Mouse (Mus musculus): ENCODE measurements at regions not wholly inside any gene's neighbourhood (a gene's known extent, or its start where the extent isn't known, plus 50 kb on each side); places are given as distances from the start of the nearest gene placed in this dataset.

- TF ChIP-seq CTCF (IDR thresholded peaks at IDR 0.05; ENCODE audit: insufficient read depth, low read length) (no peak), POLR2A (IDR thresholded peaks at IDR 0.05; ENCODE audit: borderline replicate concordance, extremely low read depth, low read depth, low read length) (no peak)
- no peak for DNase-seq
- 67% methylated on average over 7 of the region's 7 CpGs for WGBS
- H3K4me3 ChIP-seq (replicated peaks; ENCODE audit: extremely low read depth, low read depth, low read length), result no peak overlapping the region
- H3K4me1 ChIP-seq (ENCODE audit: control insufficient read depth, insufficient read depth, low read length), result no peaks in the 10 kb centered on the region; the same call in 1 of the 2 replicates
Observed at GRCm38 (mm10) chr8:86328626-86329025, 251.9 kb downstream of the Abcc12 start.

DNA sequence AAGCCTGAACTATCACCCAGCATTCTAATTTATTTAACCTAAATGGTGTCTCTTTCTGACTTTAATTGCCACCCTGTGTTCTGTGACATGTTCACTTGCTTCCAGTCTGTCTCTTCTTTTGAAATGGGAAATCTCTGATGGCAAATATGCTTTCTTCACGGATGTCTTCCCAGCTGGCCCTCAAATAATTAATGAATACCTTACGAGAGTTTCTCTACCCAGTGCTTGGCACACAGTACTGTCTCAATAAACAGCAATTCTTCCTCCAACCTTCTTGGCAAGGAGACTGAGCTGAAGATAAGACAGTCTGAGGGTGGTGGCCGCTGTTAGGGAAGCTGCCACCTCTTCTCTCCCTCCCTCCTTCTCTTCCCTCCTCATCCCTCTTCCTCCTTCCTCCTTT, 252.5 kb downstream of the Abcc12 start:
- no peak for DNase-seq
- Histone ChIP-seq H3K4me1 (ENCODE audit: control insufficient read depth, insufficient read depth, low read length) (no peaks in the 10 kb centered on the region; the same call in 1 of the 2 replicates), H3K4me3 (replicated peaks; ENCODE audit: extremely low read depth, low read depth, low read length) (no peak overlapping the region)
- TF ChIP-seq POLR2A (IDR thresholded peaks at IDR 0.05; ENCODE audit: borderline replicate concordance, extremely low read depth, low read depth, low read length) (no peak), CTCF (IDR thresholded peaks at IDR 0.05; ENCODE audit: insufficient read depth, low read length) (no peak)
- WGBS, result 57% methylated on average over 3 of the region's 3 CpGs

- DNase-seq, result no peak
- TF ChIP-seq POLR2A (IDR thresholded peaks at IDR 0.05; ENCODE audit: borderline replicate concordance, extremely low read depth, low read depth, low read length) (no peak), CTCF (IDR thresholded peaks at IDR 0.05; ENCODE audit: insufficient read depth, low read length) (no peak)
- Histone ChIP-seq H3K4me1 (ENCODE audit: control insufficient read depth, insufficient read depth, low read length) (no peaks in the 10 kb centered on the region), H3K4me3 (replicated peaks; ENCODE audit: extremely low read depth, low read depth, low read length) (no peak overlapping the region)
- WGBS, result 81% methylated on average over 7 of the region's 7 CpGs
Observed at GRCm38 (mm10) chr8:86325040-86325439, 255.4 kb downstream of the Abcc12 start.

DNA sequence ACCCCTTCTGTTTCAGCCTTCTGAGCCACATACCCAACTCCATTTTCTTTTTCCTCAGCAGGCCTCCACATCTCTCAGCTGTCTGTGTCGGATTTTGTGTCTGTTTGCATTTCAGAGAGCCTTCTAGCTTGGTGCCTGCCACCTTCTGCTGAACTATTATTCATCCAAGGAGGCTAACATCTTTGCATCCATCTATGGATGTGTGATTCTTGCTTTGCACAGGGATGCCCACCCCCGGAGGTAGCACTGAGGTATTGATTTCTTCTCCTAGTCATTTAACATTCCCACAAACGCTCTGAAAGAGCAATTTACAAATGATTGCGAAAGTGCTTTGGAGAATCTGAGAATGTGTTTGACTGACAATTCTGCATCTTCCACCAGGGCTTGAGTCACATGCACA, 255.9 kb downstream of the Abcc12 start:
- H3K4me1 ChIP-seq (ENCODE audit: control insufficient read depth, insufficient read depth, low read length), result no peaks in the 10 kb centered on the region
- H3K4me3 ChIP-seq (replicated peaks; ENCODE audit: extremely low read depth, low read depth, low read length), result no peak overlapping the region
- DNase-seq, result no peak
- 70% methylated on average over 4 of the region's 4 CpGs for WGBS
- no peak for TF ChIP-seq POLR2A (IDR thresholded peaks at IDR 0.05; ENCODE audit: borderline replicate concordance, extremely low read depth, low read depth, low read length)
- no peak for TF ChIP-seq CTCF (IDR thresholded peaks at IDR 0.05; ENCODE audit: insufficient read depth, low read length)

DNA sequence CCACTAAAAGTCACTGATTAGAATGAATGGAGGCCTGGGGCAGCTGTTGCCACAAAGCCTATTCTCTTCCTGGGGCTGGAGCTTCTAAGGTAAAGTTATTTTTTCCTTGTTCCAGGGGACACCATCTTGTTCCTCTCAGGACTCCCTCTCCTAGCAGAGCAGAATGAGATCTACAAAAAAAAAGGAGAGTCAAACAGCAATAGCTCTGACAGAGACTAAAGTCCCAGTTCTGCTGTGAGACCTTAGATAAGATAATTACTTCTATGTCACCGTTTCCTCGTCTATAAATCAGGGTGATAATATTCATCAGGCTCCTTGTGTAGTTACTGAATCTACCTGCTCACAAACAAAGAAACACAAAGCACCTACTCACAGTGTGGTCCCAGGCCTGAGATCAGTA, 256.7 kb downstream of the Abcc12 start:
- no peak for DNase-seq
- 52% methylated on average over 2 of the region's 2 CpGs for WGBS
- Histone ChIP-seq H3K4me3 (replicated peaks; ENCODE audit: extremely low read depth, low read depth, low read length) (no peak overlapping the region), H3K4me1 (ENCODE audit: control insufficient read depth, insufficient read depth, low read length) (no peaks in the 10 kb centered on the region)
- TF ChIP-seq POLR2A (IDR thresholded peaks at IDR 0.05; ENCODE audit: borderline replicate concordance, extremely low read depth, low read depth, low read length), result no peak

DNA sequence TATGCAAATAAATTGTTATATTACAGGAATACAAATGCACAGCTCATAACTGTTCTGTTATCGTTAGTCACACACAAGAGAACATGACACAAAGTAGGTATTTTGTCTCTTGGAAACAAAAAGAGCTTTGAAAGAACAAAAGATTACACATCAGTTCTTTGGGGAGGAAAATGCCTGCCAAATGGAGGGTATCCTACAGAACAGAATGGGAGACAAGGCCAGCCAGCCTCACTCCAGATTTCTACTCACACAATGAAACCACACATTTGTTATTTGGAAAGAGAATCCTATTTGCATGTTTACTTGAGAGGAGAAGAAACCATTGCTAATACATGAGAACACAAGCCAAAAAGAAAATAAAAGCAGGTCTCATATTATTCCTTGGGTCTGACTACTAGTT, 258.0 kb downstream of the Abcc12 start:
- DNase-seq, result no peak
- WGBS, result 93% methylated on average over 1 of the region's 1 CpGs
- Histone ChIP-seq H3K4me1 (ENCODE audit: control insufficient read depth, insufficient read depth, low read length) (no peaks in the 10 kb centered on the region), H3K4me3 (replicated peaks; ENCODE audit: extremely low read depth, low read depth, low read length) (no peak overlapping the region)
- TF ChIP-seq CTCF (IDR thresholded peaks at IDR 0.05; ENCODE audit: insufficient read depth, low read length) (no peak), POLR2A (IDR thresholded peaks at IDR 0.05; ENCODE audit: borderline replicate concordance, extremely low read depth, low read depth, low read length) (no peak)

GRCm38 (mm10) chr8:86320938-86321337, 259.5 kb downstream of the Abcc12 start:
- no peak for DNase-seq
- no peak for TF ChIP-seq CTCF (IDR thresholded peaks at IDR 0.05; ENCODE audit: insufficient read depth, low read length)
- no peak for TF ChIP-seq POLR2A (IDR thresholded peaks at IDR 0.05; ENCODE audit: borderline replicate concordance, extremely low read depth, low read depth, low read length)
- H3K4me1 ChIP-seq (ENCODE audit: control insufficient read depth, insufficient read depth, low read length), result no peaks in the 10 kb centered on the region
- WGBS, result 79% methylated on average over 3 of the region's 3 CpGs
- no peak overlapping the region for H3K4me3 ChIP-seq (replicated peaks; ENCODE audit: extremely low read depth, low read depth, low read length)

GRCm38 (mm10) chr8:86318531-86318930, 262.0 kb downstream of the Abcc12 start:
- WGBS, result 40% methylated on average over 3 of the region's 3 CpGs
- no peak for DNase-seq
- no peak for TF ChIP-seq POLR2A (IDR thresholded peaks at IDR 0.05; ENCODE audit: borderline replicate concordance, extremely low read depth, low read depth, low read length)
- TF ChIP-seq CTCF (IDR thresholded peaks at IDR 0.05; ENCODE audit: insufficient read depth, low read length), result no peak
- Histone ChIP-seq H3K4me1 (ENCODE audit: control insufficient read depth, insufficient read depth, low read length) (no peaks in the 10 kb centered on the region), H3K4me3 (replicated peaks; ENCODE audit: extremely low read depth, low read depth, low read length) (no peak overlapping the region)

GRCm38 (mm10) chr8:86316236-86316635, 264.2 kb downstream of the Abcc12 start:
- Histone ChIP-seq H3K4me3 (replicated peaks; ENCODE audit: extremely low read depth, low read depth, low read length) (no peak overlapping the region), H3K4me1 (ENCODE audit: control insufficient read depth, insufficient read depth, low read length) (no peaks in the 10 kb centered on the region)
- TF ChIP-seq POLR2A (IDR thresholded peaks at IDR 0.05; ENCODE audit: borderline replicate concordance, extremely low read depth, low read depth, low read length) (no peak), CTCF (IDR thresholded peaks at IDR 0.05; ENCODE audit: insufficient read depth, low read length) (no peak)
- 69% methylated on average over 7 of the region's 7 CpGs for WGBS
- DNase-seq, result no peak

GRCm38 (mm10) chr8:86309460-86309859, 271.0 kb downstream of the Abcc12 start:
- TF ChIP-seq CTCF (IDR thresholded peaks at IDR 0.05; ENCODE audit: insufficient read depth, low read length) (no peak), POLR2A (IDR thresholded peaks at IDR 0.05; ENCODE audit: borderline replicate concordance, extremely low read depth, low read depth, low read length) (no peak)
- no peak overlapping the region for H3K4me3 ChIP-seq (replicated peaks; ENCODE audit: extremely low read depth, low read depth, low read length)
- H3K4me1 ChIP-seq (ENCODE audit: control insufficient read depth, insufficient read depth, low read length), result no peaks in the 10 kb centered on the region
- no peak for DNase-seq
- WGBS, result 65% methylated on average over 2 of the region's 2 CpGs
